11 mouse cellular contexts compared by ENCODE assay signal in the genomic region with DNA sequence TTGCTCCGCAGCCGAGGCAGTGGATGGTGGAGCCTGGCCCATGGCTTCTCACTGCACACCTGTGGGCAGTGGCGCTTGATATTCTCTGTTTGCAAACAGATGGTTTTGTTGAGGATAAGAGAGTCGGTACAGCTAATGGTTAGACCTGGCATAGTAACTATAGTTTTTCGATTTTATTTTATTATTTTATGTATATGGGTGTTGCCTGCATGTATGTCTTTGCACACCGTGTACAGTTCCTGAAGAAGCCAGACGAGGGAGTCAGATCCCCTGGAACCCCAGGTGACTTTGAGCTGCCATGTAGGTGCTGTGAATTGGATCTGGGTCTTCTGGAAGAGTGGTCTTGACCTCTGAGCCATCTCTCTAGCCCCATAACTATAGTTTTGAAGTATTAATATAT. TPM values are rescaled to one million over a fixed set of nuclear protein-coding genes. Genes with fewer than 3 reads are reported as not detected.
DNase-seq lines count a peak whose midpoint lies in the region; ATAC-seq and TF ChIP-seq lines count a peak whose summit lies in the region.
"Had no signal": no experiment of that assay in that cellular context is flagged by ENCODE, and none has a peak within 500 bp of the region (broad histone marks: within the 10 kb centered on the region; RNA-seq: fewer than 3 reads in every experiment).

No protein-coding gene starts in this region.

- H3K4me3 ChIP-seq in kidney, embryonic 15.5 days (replicated peaks), result no peak overlapping the region; the same call in 1 of the 2 replicates
- H3K4me3 ChIP-seq in embryonic facial prominence, embryonic 15.5 days (replicated peaks), result no peak overlapping the region
- H3K4me3 ChIP-seq in hindbrain, embryonic 14.5 days (replicated peaks; ENCODE audit: low read length), result peak overlapping the region; percentile 19
- no peak overlapping the region for H3K4me3 ChIP-seq in midbrain, postnatal 0 days (ENCODE audit: low read depth, low read length)

- peaks cover 83% of the 10 kb centered on the region for H3K4me1 ChIP-seq in kidney, embryonic 15.5 days
- H3K4me1 ChIP-seq in embryonic facial prominence, embryonic 15.5 days, result peaks cover 66% of the 10 kb centered on the region
- H3K4me1 ChIP-seq in hindbrain, embryonic 14.5 days (replicated peaks; ENCODE audit: control insufficient read depth, insufficient read depth, low read length), result peaks cover 64% of the 10 kb centered on the region
- peaks cover 19% of the 10 kb centered on the region for H3K4me1 ChIP-seq in midbrain, postnatal 0 days (ENCODE audit: insufficient read depth, low read length)

- H3K27me3 ChIP-seq in kidney, embryonic 15.5 days, result no peaks in the 10 kb centered on the region
- no peaks in the 10 kb centered on the region for H3K27me3 ChIP-seq in embryonic facial prominence, embryonic 15.5 days
- H3K27me3 ChIP-seq in hindbrain, embryonic 14.5 days (ENCODE audit: control insufficient read depth, insufficient read depth, low read length), result no peaks in the 10 kb centered on the region
- no peaks in the 10 kb centered on the region for H3K27me3 ChIP-seq in midbrain, postnatal 0 days (ENCODE audit: insufficient read depth, low read length)

- H3K4me2 ChIP-seq in kidney, embryonic 15.5 days, result peak overlapping the region; percentile 45
- peak overlapping the region; percentile 26; the same call in 1 of the 2 replicates for H3K4me2 ChIP-seq in embryonic facial prominence, embryonic 15.5 days (replicated peaks)
- H3K4me2 ChIP-seq in hindbrain, embryonic 14.5 days (replicated peaks), result peak overlapping the region; percentile 51
- H3K4me2 ChIP-seq in midbrain, postnatal 0 days (ENCODE audit: low read depth, low read length, poor library complexity, severe bottlenecking), result peak overlapping the region; percentile 44

- no peak for TF ChIP-seq CTCF in midbrain, postnatal 0 days (IDR thresholded peaks at IDR 0.05)

- WGBS in kidney, embryonic 15.5 days, result 88% methylated on average over 7 of the region's 7 CpGs
- WGBS in embryonic facial prominence, embryonic 15.5 days, result 86% methylated on average over 7 of the region's 7 CpGs
- WGBS in hindbrain, embryonic 14.5 days, result 89% methylated on average over 7 of the region's 7 CpGs
- WGBS in midbrain, postnatal 0 days, result 85% methylated on average over 7 of the region's 7 CpGs

- H3K9ac ChIP-seq in kidney, embryonic 15.5 days, result no peak overlapping the region
- H3K9ac ChIP-seq in embryonic facial prominence, embryonic 15.5 days, result no peak overlapping the region
- peak overlapping the region; percentile 53 for H3K9ac ChIP-seq in hindbrain, embryonic 14.5 days
- H3K9ac ChIP-seq in midbrain, postnatal 0 days (replicated peaks; ENCODE audit: low read length, poor library complexity, severe bottlenecking), result no peak overlapping the region

- no peak for ATAC-seq in kidney, embryonic 15.5 days (replicated peaks; ENCODE audit: low FRiP score)
- no peak for ATAC-seq in embryonic facial prominence, embryonic 15.5 days (ENCODE audit: insufficient number of reproducible peaks, low FRiP score, low TSS enrichment, low read depth)
- ATAC-seq in hindbrain, embryonic 14.5 days (ENCODE audit: low FRiP score), result no peak
- ATAC-seq in midbrain, postnatal 0 days (ENCODE audit: low FRiP score), result no peak
- ATAC-seq in erythroid progenitor cell, adult 5-6 weeks (replicated peaks; ENCODE audit: low FRiP score, poor library complexity, severe bottlenecking), result no peak

- DNase-seq in kidney, postnatal 36 days, result no peak
- DNase-seq in hindbrain, embryonic 14.5 days (ENCODE audit: low spot score), result no peak
- no peak for DNase-seq in midbrain, postnatal 0 days (ENCODE audit: low spot score)
- no peak for DNase-seq in ovary, adult 18-20 months (ENCODE audit: low spot score)
- no peak for DNase-seq in adrenal gland, adult 2 months
- DNase-seq: adrenal gland, postnatal 36 days; kidney, postnatal 25 days; lung, postnatal 36 days had no signal

- no peaks in the 10 kb centered on the region for H3K9me3 ChIP-seq in kidney, embryonic 15.5 days (replicated peaks)
- H3K9me3 ChIP-seq in embryonic facial prominence, embryonic 15.5 days (replicated peaks), result no peaks in the 10 kb centered on the region
- no peaks in the 10 kb centered on the region for H3K9me3 ChIP-seq in hindbrain, embryonic 14.5 days (ENCODE audit: control insufficient read depth, low read length)
- no peaks in the 10 kb centered on the region for H3K9me3 ChIP-seq in midbrain, postnatal 0 days (ENCODE audit: low read length)

- H3K27ac ChIP-seq in kidney, embryonic 15.5 days, result peak overlapping the region; percentile 84
- 0 out of 2 replicates have a peak overlapping the region, but pooled peaks have one; percentile 68 for H3K27ac ChIP-seq in embryonic facial prominence, embryonic 15.5 days (replicated peaks)
- peak overlapping the region; percentile 88; the same call in 1 of the 2 replicates for H3K27ac ChIP-seq in hindbrain, embryonic 14.5 days
- H3K27ac ChIP-seq in midbrain, postnatal 0 days (ENCODE audit: low read depth, low read length), result peak overlapping the region; percentile 78; the same call in 1 of the 2 replicates

- H3K36me3 ChIP-seq in kidney, embryonic 15.5 days, result peaks cover 11% of the 10 kb centered on the region; the same call in 1 of the 2 replicates
- 0 out of 2 replicates have a peak, but pooled peaks cover 7% of the 10 kb centered on the region for H3K36me3 ChIP-seq in embryonic facial prominence, embryonic 15.5 days
- H3K36me3 ChIP-seq in hindbrain, embryonic 14.5 days (replicated peaks; ENCODE audit: control insufficient read depth, insufficient read depth), result 0 out of 2 replicates have a peak, but pooled peaks cover 7% of the 10 kb centered on the region
- H3K36me3 ChIP-seq in midbrain, postnatal 0 days (ENCODE audit: insufficient read depth, low read length), result peaks cover 12% of the 10 kb centered on the region

RNA-seq across cellular contexts. Expression of a gene that starts 18.7 kb away (rescaled TPM):
- polyA plus RNA-seq in kidney, embryonic 15.5 days (2015; fragmentation: Nextera tagmentation; extraction: Ambion mirVana), result 9.3 and 12.4 TPM in 2 replicates
- polyA plus RNA-seq in embryonic facial prominence, embryonic 15.5 days (2015; fragmentation: Nextera tagmentation; extraction: Ambion mirVana), result 16.3 and 19.3 TPM in 2 replicates
- 17.4 and 20.0 TPM in 2 replicates for polyA plus RNA-seq in hindbrain, embryonic 14.5 days (2014; fragmentation: Nextera tagmentation; extraction: Ambion mirVana)
- total RNA-seq in midbrain, postnatal 0 days (2014; rRNA removed), result 69.1 and 81.7 TPM in 2 replicates
- polyA plus RNA-seq in midbrain, postnatal 0 days (2015; fragmentation: Nextera tagmentation; extraction: Ambion mirVana), result 15.7 and 16.5 TPM in 2 replicates
- total RNA-seq in adrenal gland, adult 2 months (2021), result 10 to 100 TPM; 26.5 to 47.4 TPM
- 100 and 110 TPM in 2 replicates for polyA plus RNA-seq in adrenal gland, adult 2 months (2012; rRNA removed)
- 124 and 134 TPM in 2 replicates for total RNA-seq in erythroid progenitor cell, adult 5-6 weeks (2015; ENCODE audit: low replicate concordance)
- 62.9 and 115 TPM in 2 replicates for total RNA-seq in erythroid progenitor cell, adult 5-6 weeks (2017; ENCODE audit: low replicate concordance)

RNA-seq across cellular contexts. Expression of a gene that starts 53.7 kb away (rescaled TPM):
- 50.2 and 50.7 TPM in 2 replicates for polyA plus RNA-seq in kidney, embryonic 15.5 days (2015; fragmentation: Nextera tagmentation; extraction: Ambion mirVana)
- polyA plus RNA-seq in embryonic facial prominence, embryonic 15.5 days (2015; fragmentation: Nextera tagmentation; extraction: Ambion mirVana), result 19.8 and 24.0 TPM in 2 replicates
- 54.0 and 65.1 TPM in 2 replicates for polyA plus RNA-seq in hindbrain, embryonic 14.5 days (2014; fragmentation: Nextera tagmentation; extraction: Ambion mirVana)
- total RNA-seq in midbrain, postnatal 0 days (2014; rRNA removed), result 51.2 and 91.4 TPM in 2 replicates
- polyA plus RNA-seq in midbrain, postnatal 0 days (2015; fragmentation: Nextera tagmentation; extraction: Ambion mirVana), result 39.8 and 40.6 TPM in 2 replicates
- 10 to 100 TPM; 25.5 to 62.9 TPM for total RNA-seq in adrenal gland, adult 2 months (2021)
- 0.99 and 1.2 TPM in 2 replicates for polyA plus RNA-seq in adrenal gland, adult 2 months (2012; rRNA removed)
- 2,179 and 2,513 TPM in 2 replicates for total RNA-seq in erythroid progenitor cell, adult 5-6 weeks (2015; ENCODE audit: low replicate concordance)
- total RNA-seq in erythroid progenitor cell, adult 5-6 weeks (2017; ENCODE audit: low replicate concordance), result 2,141 and 2,792 TPM in 2 replicates
